Mouse (Mus musculus): Measurements from ENCODE around the gene Aptx.

The Aptx gene

DNA sequence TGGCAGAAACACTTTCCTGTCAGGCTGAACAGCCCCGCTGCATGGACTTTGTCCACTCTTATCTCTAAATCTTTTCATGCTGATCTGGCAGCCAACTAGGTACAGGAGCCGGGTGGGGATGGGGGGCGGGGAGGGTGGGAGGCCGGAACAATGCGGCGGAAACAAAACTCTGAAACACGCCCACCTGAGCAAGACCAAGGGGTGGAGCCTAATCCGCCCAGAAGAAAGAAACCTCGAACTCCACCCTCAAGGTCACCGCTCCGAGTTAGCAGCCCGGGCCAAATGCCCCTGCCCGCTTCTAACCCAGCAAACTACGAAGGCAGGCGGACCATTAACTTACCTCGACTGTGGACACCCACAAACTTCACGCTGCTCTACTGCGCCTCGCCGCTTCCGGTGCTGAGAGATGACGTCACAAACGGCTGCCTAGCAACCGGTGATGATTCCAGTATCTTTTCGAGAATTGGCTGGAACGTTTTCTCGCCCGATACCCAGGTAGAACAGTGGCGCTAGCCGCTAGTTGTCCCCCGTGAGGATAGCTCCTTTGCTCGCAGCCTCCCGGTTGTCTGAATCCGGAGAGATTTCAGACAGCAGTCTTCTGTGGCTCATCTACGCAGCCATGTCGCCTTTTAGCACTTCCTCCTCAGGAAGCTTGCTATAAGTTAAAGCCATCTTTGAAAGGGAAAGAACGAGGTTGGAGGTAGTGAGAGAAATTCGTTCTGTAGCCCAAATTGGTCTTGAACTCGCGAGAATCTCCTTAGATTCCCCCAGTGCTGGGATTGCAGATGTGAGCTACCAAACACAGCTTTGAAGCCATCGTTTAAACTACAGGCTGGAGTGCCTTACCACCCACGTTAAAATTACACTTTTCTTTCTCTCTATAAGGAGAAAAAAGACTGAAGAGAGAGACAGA lies at the start of gene Aptx:
Aptx (minus strand) TSS at position 398 of the 913 bp plus-strand sequence.
- DNase-seq (ENCODE audit: low read depth), result peak; percentile 95

- DNase-seq (ENCODE audit: low read depth), result no peak
Measured at GRCm38 (mm10) chr4:40735351-40735750, 32.4 kb upstream of the Aptx start.

GRCm38 (mm10) chr4:40731262-40731661 lies 28.3 kb upstream of the Aptx start:
- no peak for DNase-seq (ENCODE audit: low read depth)

GRCm38 (mm10) chr4:40727247-40727646 lies 24.3 kb upstream of the Aptx start:
- DNase-seq (ENCODE audit: low read depth), result no peak

DNA sequence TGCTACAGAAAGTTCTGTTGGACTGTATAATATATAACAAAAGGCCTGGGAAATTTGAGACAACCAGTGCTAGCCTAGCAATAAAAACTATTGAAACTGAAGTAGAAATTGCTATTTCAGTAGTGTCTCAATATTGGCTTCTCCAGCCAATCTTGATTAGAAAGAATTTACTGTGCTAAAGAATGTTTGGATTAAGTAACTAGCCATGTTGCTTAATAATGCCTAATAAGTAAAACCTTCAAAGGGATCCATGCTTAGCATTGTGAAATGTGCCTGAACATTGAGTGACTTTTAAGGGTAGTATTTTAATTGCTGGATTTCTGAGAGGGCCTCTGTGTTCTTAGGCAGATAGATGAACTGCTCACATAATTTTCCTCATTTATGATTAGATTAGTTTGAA lies 22.6 kb upstream of the Aptx start:
- no peak for DNase-seq (ENCODE audit: low read depth)

DNA sequence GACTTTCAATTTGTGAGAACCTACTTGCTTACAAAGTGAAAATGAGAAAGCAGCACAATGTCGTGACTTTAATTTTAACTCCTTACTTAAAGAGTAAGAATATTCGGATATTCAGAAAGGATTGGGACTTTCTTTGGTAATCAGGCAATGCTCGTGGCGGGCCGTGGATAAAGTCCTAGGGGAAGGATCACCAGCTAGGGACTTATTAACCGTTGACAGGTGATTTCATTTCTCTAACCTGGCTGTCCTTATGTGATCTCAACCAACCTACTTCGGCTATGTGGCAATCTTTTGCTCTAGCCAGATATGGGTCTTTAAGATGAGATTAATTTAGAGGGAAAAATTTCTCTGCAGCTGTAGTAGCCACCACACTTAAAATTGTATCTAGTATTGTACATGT lies 22.1 kb upstream of the Aptx start:
- no peak for DNase-seq (ENCODE audit: low read depth)

DNA sequence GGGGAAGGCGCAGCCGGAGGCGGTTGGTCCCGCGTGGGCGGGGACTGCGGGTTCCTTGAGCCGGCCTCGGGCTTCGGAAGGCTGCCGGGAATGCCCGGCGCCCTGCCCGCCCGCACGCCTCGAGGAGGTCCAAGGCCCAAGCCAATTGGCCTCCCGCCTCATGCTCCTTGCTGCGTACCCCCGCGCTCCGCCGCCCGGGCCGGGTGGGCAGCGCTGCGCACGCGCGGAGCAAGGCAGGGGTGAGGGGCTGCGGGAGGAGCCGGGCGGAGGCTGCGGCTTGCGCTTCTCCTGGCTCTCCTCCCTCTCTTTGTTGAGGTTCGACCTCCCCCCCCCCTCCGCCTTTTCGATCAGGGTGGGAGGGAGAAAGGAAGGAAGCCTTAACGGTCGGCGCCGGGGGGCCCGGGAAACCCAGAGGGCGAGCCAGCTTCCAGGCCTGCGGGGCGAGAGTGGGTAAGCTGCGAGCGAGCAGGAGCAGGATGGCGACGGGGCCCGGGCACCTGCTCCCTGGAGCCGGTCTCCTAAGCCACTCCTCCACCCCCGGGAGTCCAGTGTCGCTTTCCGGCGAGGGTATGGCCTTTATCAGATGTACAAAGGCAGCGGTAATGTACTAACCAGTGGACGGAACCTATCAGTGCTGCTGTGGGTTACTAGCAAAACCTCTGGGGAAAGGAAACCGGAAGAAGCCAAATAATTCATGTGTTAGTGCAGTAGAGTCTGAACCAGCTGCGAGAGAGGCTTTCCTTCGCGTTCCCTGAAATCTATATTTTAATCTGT lies 19.9 kb upstream of the Aptx start:
- peak; percentile 75 for DNase-seq (ENCODE audit: low read depth)

- peak; percentile 96 for DNase-seq (ENCODE audit: low read depth)
Measured at GRCm38 (mm10) chr4:40722011-40722666, 19.1 kb upstream of the Aptx start, which contains the start of gene Dnaja1. Gene Dnaja1 (plus strand): TSS chr4:40722150.

DNA sequence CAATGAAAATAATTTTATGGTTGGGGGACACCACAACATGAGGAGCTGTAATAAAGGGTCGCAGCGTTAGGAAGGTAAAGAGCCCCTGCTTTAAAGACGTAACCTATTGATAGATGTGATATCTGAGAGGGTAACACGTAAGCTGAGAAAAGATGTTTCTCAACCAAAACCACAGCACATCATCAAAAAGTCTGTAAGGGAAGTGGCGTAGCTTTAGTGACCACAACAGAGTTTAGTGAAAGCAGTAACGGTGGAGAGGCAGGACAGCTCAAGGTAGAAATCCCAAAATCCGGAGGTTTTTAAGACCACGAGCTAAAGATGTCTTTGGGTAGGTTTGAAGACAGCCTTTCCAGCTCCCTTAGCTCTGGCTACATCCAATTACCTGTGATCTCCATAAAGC lies 17.9 kb upstream of the Aptx start:
- DNase-seq (ENCODE audit: low read depth), result no peak

DNA sequence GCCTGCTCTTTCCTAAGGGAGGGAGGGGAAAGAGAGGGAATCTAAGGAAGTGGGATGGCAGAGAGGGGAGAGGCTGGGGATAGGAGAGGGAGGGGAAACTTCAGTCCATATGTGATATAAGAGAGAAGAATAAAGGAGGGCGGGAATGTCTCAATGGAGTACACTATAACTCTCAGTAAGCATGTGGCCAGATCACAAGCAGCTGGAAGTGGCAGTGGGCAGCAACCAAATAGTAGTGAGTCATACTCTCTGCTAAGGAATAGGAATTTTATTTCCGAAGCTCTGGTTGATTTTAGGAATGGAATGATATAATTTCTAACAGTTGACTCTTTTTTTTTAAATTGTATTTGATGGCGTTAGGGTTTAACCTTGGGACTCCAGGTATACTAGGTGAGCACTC lies 14.1 kb upstream of the Aptx start:
- DNase-seq (ENCODE audit: low read depth), result peak; percentile 62

- DNase-seq (ENCODE audit: low read depth), result peak; percentile 69
Measured at GRCm38 (mm10) chr4:40703710-40704275, 799 bp upstream of the Aptx start.

- no peak for DNase-seq (ENCODE audit: low read depth)
Measured at GRCm38 (mm10) chr4:40701796-40702195, 1.2 kb downstream of the Aptx start.

DNA sequence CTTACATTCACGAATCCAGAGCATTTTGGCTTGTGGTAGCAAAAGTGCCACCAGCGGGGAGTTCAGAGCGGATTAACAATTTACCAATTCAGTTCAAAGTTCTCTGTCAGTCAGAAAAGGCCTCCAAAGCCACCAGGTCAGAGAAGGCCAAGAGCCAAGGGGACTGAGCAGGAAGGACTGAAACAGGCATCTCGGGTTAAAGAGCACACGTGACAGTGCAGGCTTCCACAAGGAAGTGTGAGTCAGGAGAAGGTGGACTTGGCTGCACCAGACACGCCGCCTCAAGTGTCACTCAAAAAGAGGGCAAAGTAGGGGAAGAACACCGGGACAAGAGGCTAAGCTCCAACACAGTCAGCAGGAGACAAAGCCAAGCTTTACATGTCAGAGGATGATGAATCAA lies 2.8 kb downstream of the Aptx start:
- DNase-seq (ENCODE audit: low read depth), result no peak

DNA sequence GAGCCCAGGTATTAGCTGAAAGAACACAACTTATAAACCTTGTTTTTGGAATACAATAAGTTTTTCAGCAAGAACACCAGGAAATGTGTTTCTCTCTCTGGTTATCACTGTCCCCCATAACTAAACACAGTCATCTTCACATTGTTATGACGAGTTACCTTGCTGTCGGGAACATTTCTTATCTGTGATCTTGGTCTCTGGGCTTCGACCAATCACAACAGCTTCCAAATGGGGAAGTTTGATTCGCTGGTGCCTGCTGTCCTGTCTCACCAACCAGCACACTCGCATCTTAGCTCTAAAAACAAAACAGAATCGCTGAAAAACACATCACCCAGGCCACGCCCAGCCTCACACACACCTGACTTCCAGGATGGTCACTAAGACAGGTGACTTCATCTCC lies 5.9 kb downstream of the Aptx start:
- no peak for DNase-seq (ENCODE audit: low read depth)

DNA sequence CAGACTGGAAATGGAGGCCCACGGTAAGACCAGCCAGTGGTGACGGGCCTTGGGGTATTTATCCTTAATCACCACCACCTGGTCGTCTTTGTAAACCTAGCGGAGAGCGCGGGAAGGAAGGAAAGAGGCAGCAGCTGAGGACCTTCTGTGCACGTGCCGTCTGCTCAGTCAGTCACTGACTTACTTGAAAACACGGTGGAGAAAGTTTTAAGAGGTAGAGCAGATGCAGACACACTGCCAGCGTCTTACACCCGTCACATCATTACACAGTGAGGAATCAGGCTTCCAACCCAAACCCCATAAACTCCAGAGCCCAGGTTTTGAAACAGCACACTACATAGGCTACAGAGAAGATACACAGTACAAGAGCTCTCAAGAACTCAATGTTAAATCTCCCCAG lies 11.9 kb downstream of the Aptx start:
- DNase-seq (ENCODE audit: low read depth), result no peak

- no peak for DNase-seq (ENCODE audit: low read depth)
Measured at GRCm38 (mm10) chr4:40683306-40683705, 19.7 kb downstream of the Aptx start.

DNA sequence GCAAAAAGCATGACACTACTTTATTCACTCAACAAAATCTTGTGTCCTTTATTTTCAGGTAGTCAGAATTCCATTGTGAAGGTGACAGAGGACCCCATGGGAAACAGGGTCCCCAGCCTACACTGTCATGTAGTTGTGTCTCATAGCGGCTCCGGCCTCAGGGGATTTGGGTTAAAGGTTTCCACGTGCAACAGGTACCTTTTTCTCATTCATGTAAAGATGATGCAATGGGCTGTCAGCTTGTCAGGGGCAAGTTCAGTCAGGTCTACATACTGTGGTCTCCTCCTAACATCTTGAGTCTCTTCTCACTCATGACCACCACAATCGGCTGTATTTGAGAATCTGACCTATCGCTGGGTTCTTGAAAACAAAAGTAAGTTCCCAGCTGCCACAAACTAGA lies 20.6 kb downstream of the Aptx start:
- no peak for DNase-seq (ENCODE audit: low read depth)

- peak; percentile 79 for DNase-seq (ENCODE audit: low read depth)
Measured at GRCm38 (mm10) chr4:40681908-40682307, 21.1 kb downstream of the Aptx start.

GRCm38 (mm10) chr4:40680250-40680860 lies 22.6 kb downstream of the Aptx start:
- peak; percentile 67 for DNase-seq (ENCODE audit: low read depth)

DNA sequence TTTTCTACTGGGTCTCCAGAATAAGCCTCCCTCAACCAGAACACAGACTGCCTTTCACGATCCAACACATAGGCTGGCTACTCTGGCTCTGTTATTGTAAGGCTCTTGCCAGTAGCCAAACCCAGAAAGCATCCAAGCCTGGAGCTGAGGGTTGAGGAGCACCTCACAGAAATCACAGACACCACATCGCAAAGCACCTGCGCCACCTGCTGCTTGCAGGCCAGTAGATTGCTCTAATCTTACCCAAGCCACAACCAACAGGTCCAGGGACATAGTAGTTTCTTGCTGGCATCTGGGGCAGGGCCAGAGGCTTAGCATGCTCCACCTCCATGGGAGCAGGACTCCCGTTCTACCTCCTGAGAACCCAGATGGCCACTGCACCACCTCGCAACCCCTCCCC lies 25.9 kb downstream of the Aptx start:
- peak; percentile 45 for DNase-seq (ENCODE audit: low read depth)

GRCm38 (mm10) chr4:40676338-40676737 lies 26.7 kb downstream of the Aptx start:
- no peak for DNase-seq (ENCODE audit: low read depth)

DNA sequence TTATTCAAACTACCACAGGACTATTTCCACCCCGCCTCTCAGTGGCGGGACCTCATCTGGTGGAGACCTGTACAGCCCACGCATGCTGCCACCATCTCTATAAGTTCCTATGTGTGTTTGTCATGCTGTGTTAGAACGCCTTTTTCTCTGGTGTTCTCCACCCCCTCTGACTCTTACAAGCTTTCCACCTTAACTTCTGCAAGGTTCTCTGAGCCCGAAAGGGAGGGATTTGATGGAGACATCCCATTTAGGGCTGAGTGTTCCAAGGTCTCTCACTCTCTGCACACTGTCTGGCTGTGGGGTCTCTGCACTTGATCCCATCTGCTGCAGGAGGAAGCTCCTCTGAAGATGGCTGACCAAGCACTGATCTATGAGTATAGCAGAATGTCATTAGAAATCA lies 29.5 kb downstream of the Aptx start:
- no peak for DNase-seq (ENCODE audit: low read depth)
